Mouse (Mus musculus): ENCODE measurements around the gene Fzr1.

GRCm38 (mm10) chr10:81395865-81396264 is 17.5 kb upstream of the Fzr1 start:
- TF ChIP-seq POLR2A (IDR thresholded peaks at IDR 0.05; ENCODE audit: borderline replicate concordance, low read depth, low read length) (no peak), CTCF (IDR thresholded peaks at IDR 0.05; ENCODE audit: low read depth, low read length) (no peak)

Data from bone marrow macrophage, adult 2 months (primary cell).